Mouse (Mus musculus): ENCODE results near the gene Rspo3. TPM values are rescaled to one million over a fixed set of nuclear protein-coding genes. Genes with fewer than 3 reads are reported as not detected.

Rspo3 gene
- polyA plus RNA-seq, 1 experiment = not detected

DNA sequence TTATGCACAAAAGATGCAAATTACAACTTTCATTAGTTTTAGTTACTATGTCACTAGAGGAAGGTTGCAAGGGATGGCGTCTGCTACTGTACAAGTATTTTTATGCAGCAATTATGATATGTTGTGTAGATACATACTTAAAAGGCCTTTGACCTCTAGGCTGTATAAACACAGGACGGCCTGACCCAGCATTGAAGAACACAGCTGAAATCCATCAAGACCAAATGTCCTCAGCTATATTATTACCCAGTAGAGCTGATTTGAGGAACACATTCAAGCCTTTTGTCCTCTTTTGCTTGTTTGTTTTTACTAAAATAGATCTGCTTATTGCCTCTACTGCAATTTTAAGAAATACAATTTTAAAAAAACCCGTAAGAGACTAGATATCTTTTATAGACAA is 75.6 kb downstream of the Rspo3 start:
- H3K36me3 ChIP-seq (replicated peaks; ENCODE audit: low read length) = no peaks in the 10 kb centered on the region
- no peak for TF ChIP-seq GATA1 (IDR thresholded peaks at IDR 0.05; ENCODE audit: borderline replicate concordance, low read length)
- no peak for TF ChIP-seq FLI1 (IDR thresholded peaks at IDR 0.05; ENCODE audit: low read length)

DNA sequence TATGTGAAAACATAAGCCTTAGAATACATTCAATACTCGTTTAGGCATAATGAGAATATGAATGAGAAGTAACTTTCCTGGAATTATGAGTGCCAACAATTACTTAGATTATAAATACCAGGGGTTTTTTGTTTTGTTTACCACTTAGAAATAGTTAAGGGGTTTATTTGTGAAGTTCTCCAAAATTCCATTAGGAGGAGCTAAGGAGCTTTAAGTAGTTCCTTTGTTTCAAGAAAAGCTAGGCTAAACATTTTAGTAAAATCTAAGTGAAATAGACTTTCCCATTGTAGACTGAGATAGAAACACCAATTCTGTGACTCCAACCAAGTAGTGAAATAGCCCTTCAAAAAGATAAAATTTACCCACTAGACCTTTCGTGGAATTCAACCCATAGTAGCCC is 76.0 kb downstream of the Rspo3 start:
- no peak overlapping the region for H3K4me3 ChIP-seq (replicated peaks)
- no peaks in the 10 kb centered on the region for H3K4me1 ChIP-seq
- TF ChIP-seq FLI1 (IDR thresholded peaks at IDR 0.05; ENCODE audit: low read length) = no peak
- no peaks in the 10 kb centered on the region for H3K27me3 ChIP-seq (replicated peaks)
- no peaks in the 10 kb centered on the region for H3K9me3 ChIP-seq
- no peaks in the 10 kb centered on the region for H3K36me3 ChIP-seq (replicated peaks; ENCODE audit: low read length)

More for the DNA sequence above, 75.6 kb downstream of the Rspo3 start:
- Histone ChIP-seq H3K27me3 (replicated peaks) (no peaks in the 10 kb centered on the region), H3K4me1 (no peaks in the 10 kb centered on the region), H3K4me3 (replicated peaks) (no peak overlapping the region), H3K9me3 (no peaks in the 10 kb centered on the region)

DNA sequence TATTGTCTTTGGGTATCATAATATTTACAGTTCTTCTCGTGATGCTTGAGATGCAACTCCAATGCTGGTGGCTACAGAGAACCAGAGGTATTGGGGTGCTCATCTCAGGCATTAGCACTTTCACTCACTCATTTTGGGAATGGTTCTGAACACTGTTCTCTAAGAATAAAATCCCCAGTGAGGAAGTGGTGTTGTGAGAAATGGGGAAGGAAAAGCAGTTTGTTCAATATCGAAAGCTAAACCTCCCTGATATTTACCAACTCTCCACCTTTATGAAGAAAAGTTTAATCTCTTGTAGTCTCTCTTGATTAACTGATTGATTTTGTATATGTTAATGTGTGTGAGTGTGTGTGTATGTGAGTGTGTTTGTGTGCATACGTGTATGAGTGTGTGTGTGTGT is 90.6 kb downstream of the Rspo3 start:
- H3K27me3 ChIP-seq (replicated peaks) = no peaks in the 10 kb centered on the region
- no peaks in the 10 kb centered on the region for H3K9me3 ChIP-seq
- no peaks in the 10 kb centered on the region for H3K36me3 ChIP-seq (replicated peaks; ENCODE audit: low read length)
- no peak overlapping the region for H3K4me3 ChIP-seq (replicated peaks)
- TF ChIP-seq GATA1 (IDR thresholded peaks at IDR 0.05; ENCODE audit: borderline replicate concordance, low read length) (no peak), FLI1 (IDR thresholded peaks at IDR 0.05; ENCODE audit: low read length) (no peak)
- H3K4me1 ChIP-seq = no peaks in the 10 kb centered on the region

DNA sequence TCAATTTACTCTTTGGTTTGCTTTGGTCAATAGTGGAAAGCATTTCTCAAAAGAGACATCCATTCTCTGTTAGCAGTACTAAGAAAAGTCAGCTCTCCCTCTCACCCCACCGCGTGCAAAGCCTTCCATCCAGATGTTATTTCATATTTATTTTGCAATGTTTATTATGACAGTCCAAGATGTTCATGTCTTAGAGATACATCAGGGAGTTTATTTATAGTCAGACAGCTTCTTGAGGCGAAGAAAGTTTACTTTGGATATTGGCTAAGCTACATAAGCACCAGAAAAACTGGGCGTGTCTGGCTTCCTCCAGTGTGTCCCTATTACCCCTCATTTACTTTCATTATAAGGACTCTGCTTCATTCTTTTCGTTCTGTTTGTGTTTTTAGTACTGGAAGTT is 94.4 kb downstream of the Rspo3 start:
- H3K4me3 ChIP-seq (replicated peaks) = no peak overlapping the region
- H3K9me3 ChIP-seq = no peaks in the 10 kb centered on the region
- no peaks in the 10 kb centered on the region for H3K4me1 ChIP-seq
- H3K36me3 ChIP-seq (replicated peaks; ENCODE audit: low read length) = no peaks in the 10 kb centered on the region
- no peaks in the 10 kb centered on the region for H3K27me3 ChIP-seq (replicated peaks)
- TF ChIP-seq FLI1 (IDR thresholded peaks at IDR 0.05; ENCODE audit: low read length) = no peak
- no peak for TF ChIP-seq GATA1 (IDR thresholded peaks at IDR 0.05; ENCODE audit: borderline replicate concordance, low read length)

DNA sequence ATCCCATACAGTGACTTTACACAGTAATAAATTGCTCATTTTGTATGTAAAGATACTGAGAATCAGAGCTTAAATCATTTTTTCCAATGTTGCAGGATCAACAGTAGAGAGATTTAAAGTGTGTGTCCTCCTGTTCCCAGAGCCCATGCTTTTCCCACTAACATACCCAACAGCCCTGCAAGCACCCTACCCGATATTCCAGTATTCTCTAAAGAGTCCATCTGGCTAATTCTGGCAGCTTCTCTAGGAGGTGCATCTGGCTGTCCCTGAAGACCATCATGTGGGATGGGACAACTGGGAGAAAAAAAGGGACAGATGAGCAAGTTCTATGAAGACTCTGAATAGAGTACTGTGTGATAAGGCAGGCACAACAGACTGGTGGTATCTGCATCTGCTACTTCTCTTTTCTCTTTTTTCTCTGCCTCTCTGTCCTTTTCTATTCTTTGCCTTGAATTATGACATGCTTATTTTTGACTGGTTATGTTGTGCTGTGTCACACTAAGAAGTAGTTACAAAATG is 102.7 kb downstream of the Rspo3 start:
- no peak for TF ChIP-seq FLI1 (IDR thresholded peaks at IDR 0.05; ENCODE audit: low read length)
- TF ChIP-seq GATA1 (IDR thresholded peaks at IDR 0.05; ENCODE audit: borderline replicate concordance, low read length) = no peak
- Histone ChIP-seq H3K4me3 (replicated peaks) (no peak overlapping the region), H3K36me3 (replicated peaks; ENCODE audit: low read length) (no peaks in the 10 kb centered on the region), H3K9me3 (no peaks in the 10 kb centered on the region), H3K27me3 (replicated peaks) (no peaks in the 10 kb centered on the region), H3K4me1 (no peaks in the 10 kb centered on the region)

DNA sequence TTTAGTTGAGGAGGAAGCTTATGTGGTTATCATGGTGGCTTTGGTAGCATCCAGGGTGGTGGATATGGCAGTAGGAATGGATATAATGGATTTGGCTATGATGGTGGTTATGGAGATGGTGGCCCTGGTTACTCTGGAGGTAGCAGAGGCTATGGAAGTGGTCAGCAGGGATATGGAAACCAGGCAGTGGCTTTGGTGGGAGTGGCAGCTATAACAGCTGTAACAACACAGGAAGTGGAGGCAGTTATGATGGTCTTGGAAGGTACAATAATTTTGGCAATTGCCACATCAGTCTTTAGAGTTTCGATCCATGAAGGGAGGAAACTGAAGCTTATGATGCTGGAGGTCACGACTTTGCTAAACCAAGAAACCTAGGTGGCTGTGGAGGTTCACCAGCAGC is 109.0 kb downstream of the Rspo3 start:
- Histone ChIP-seq H3K27me3 (replicated peaks) (no peaks in the 10 kb centered on the region), H3K4me1 (no peaks in the 10 kb centered on the region), H3K4me3 (replicated peaks) (no peak overlapping the region), H3K9me3 (no peaks in the 10 kb centered on the region), H3K36me3 (replicated peaks; ENCODE audit: low read length) (no peaks in the 10 kb centered on the region)
- TF ChIP-seq FLI1 (IDR thresholded peaks at IDR 0.05; ENCODE audit: low read length) (no peak), GATA1 (IDR thresholded peaks at IDR 0.05; ENCODE audit: borderline replicate concordance, low read length) (no peak)

DNA sequence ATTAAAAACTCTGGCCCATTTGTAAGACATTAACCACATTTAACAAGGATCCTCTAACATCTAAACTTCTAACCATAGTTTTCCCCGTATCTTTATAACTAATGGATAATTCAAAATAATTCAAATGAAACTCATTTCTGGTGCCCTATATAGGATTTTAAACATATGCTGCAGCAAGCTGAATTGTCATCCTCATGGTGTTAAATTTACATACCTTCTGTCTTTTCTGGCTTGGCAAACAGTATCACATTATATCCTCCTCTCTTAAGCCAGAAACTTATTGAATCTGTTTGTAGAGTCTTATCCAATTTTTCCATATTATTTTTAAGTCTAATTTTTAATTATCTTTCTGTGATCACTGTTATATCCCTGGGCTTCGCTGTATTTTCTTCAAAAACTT is 111.1 kb downstream of the Rspo3 start:
- Histone ChIP-seq H3K4me3 (replicated peaks) (no peak overlapping the region), H3K36me3 (replicated peaks; ENCODE audit: low read length) (no peaks in the 10 kb centered on the region), H3K4me1 (no peaks in the 10 kb centered on the region), H3K27me3 (replicated peaks) (no peaks in the 10 kb centered on the region), H3K9me3 (no peaks in the 10 kb centered on the region)
- TF ChIP-seq FLI1 (IDR thresholded peaks at IDR 0.05; ENCODE audit: low read length) (no peak), GATA1 (IDR thresholded peaks at IDR 0.05; ENCODE audit: borderline replicate concordance, low read length) (no peak)

DNA sequence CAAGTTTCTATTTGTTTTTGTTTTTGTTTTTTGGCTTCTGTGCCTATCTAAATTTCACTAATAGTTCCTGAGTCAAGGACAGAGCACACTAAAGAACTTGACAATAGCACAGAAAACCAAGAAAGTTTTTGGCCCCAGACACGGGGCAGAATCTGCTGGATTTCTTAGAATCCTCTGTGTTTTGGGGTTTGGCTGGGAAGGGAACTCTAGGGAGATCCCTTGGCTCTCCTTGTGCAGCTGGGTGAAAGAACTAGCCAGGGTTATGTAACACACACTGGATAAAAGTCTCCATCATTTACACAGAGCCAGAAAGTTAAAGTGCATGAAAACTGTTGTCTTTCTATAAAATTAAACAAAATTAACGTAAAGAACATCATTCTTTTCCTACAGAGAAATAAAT is 121.3 kb downstream of the Rspo3 start:
- Histone ChIP-seq H3K9me3 (no peaks in the 10 kb centered on the region), H3K4me3 (replicated peaks) (no peak overlapping the region), H3K36me3 (replicated peaks; ENCODE audit: low read length) (no peaks in the 10 kb centered on the region), H3K4me1 (no peaks in the 10 kb centered on the region), H3K27me3 (replicated peaks) (no peaks in the 10 kb centered on the region)
- no peak for TF ChIP-seq GATA1 (IDR thresholded peaks at IDR 0.05; ENCODE audit: borderline replicate concordance, low read length)
- no peak for TF ChIP-seq FLI1 (IDR thresholded peaks at IDR 0.05; ENCODE audit: low read length)

DNA sequence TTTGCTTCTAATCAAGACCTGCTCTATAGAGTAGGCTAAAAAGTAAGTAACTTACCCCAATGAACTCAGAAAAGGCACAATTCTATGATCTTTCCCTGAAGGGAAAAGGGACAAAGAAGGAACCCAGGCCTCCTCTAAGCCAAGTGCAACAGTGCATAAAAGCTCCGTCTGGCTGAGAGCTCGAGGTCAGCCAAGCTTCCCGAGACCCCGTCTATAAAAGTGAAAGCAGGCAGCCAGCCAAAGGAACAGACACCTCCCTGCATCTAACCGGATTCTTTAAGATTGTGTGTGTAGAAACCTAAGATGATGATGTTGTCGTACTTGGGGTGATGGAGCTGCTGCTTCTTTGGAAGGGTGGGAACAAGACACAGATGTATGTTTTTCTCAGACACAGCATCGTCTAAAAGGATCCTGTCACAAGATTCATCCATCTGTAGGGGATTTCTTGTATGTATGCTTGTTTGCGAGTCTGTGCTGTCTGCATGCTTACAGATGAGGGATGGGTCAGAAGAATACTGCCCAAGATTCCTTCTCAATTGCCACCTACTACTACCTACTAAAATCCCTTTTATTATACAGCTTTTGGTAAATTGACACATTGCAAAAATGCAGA is 132.9 kb downstream of the Rspo3 start:
- no peak for TF ChIP-seq FLI1 (IDR thresholded peaks at IDR 0.05; ENCODE audit: low read length)
- TF ChIP-seq GATA1 (IDR thresholded peaks at IDR 0.05; ENCODE audit: borderline replicate concordance, low read length) = no peak
- Histone ChIP-seq H3K4me1 (peaks cover 3% of the 10 kb centered on the region; the same call in 1 of the 2 replicates), H3K27me3 (replicated peaks) (no peaks in the 10 kb centered on the region), H3K4me3 (replicated peaks) (no peak overlapping the region), H3K9me3 (no peaks in the 10 kb centered on the region), H3K36me3 (replicated peaks; ENCODE audit: low read length) (no peaks in the 10 kb centered on the region)

Other genes with a start within 250 kb of the Rspo3 start
- gene Echdc1, start 222.7 kb downstream of the Rspo3 start, polyA plus RNA-seq (2012; ENCODE audit: insufficient read depth, low replicate concordance) = 1.5 TPM in 1 of 2 replicates, not detected in the other
- gene Rnf146, start 173.4 kb downstream of the Rspo3 start, polyA plus RNA-seq (2012; ENCODE audit: insufficient read depth, low replicate concordance) = 3.4 TPM in 1 of 2 replicates, not detected in the other

All from megakaryocyte, embryonic 14.5 days (primary cell).